Mouse (Mus musculus): ENCODE results near the gene Ppp1r36. TPM values are rescaled to one million over a fixed set of nuclear protein-coding genes. Genes with fewer than 3 reads are reported as not detected.

The Ppp1r36 gene
- polyA plus RNA-seq (2015; fragmentation: Nextera tagmentation; extraction: Ambion mirVana), result 3.9 and 4.8 TPM in 2 replicates

DNA sequence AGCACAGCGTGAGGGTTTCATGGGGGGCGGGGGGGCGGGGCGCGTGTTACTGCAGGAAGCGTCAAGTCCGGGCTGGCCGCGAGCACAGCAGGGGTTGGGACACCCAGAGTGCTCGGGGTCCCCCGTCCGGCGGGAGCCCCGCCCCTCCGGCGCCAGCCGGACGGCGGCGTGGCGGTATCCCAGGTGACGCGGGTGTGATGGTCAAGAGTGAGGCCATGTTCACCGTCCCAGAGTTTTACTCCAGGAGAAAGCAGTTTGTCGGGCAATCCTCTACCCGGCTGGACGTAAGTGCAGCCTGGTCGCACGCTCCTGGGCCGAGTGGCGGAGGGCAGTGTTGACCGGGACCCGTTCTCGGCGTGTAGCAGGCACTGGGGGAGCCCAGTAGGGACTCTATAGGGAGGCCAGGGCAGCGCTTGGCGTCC lies at the start of gene Ppp1r36:
Ppp1r36 (plus strand) TSS at position 106 of the 422 bp plus-strand sequence.
- Histone ChIP-seq H3K4me2 (peak within 1 kb of the TSS; percentile 82), H3K36me3 (no peaks in the 10 kb centered on the region), H3K9ac (peak within 1 kb of the TSS; percentile 70), H3K9me3 (0 out of 2 replicates have a peak, but pooled peaks cover 4% of the 10 kb centered on the region), H3K4me3 (peak within 1 kb of the TSS; percentile 52), H3K4me1 (no peaks in the 10 kb centered on the region), H3K27ac (no peak within 1 kb of the TSS), H3K27me3 (peaks cover 10% of the 10 kb centered on the region)
- WGBS, result under 1% methylated on average over 37 of the region's 37 CpGs
- ATAC-seq (ENCODE audit: insufficient number of reproducible peaks, insufficient read depth, low FRiP score, low TSS enrichment, low read depth), result 0 out of 2 replicates have a peak, but pooled peaks have one; percentile 37

DNA sequence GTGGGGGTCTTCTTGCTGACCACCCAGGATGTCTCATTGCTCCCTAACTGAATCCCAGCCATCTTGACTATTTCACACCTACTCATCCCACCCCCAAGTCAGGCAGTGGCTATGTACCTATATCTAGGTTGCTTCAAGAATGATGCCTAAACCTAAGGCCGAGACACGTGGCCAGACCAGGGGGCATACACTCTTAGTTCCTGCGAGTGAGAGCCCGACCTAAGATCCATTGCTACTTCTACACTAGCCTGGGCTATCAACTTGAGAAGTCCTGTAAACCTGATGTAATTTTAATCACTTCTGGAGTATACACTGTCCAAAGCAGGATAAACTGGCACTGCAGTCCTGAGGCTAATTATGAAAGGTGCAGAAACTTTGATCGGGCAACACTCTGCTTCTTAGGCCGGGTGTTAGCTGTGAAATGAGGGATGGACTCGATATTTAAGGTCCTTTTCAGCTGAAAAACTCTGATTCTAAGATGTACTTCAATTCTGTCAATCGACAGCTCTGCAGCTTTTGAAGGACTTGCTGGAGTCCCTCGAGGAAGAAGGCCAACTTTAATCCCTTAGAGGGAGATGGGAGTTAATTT lies 49.0 kb upstream of the Ppp1r36 start:
- Histone ChIP-seq H3K4me3 (peak overlapping the region; percentile 89), H3K9ac (peak overlapping the region; percentile 99), H3K9me3 (no peaks in the 10 kb centered on the region), H3K4me2 (peak overlapping the region; percentile 82), H3K4me1 (peaks cover 46% of the 10 kb centered on the region), H3K36me3 (0 out of 2 replicates have a peak, but pooled peaks cover 7% of the 10 kb centered on the region), H3K27ac (peak overlapping the region; percentile 100), H3K27me3 (no peaks in the 10 kb centered on the region)
- WGBS, result 8% methylated on average over 9 of the region's 9 CpGs
- no peak for ATAC-seq (ENCODE audit: insufficient number of reproducible peaks, insufficient read depth, low FRiP score, low TSS enrichment, low read depth)

GRCm38 (mm10) chr12:76368790-76369205 lies 48.5 kb upstream of the Ppp1r36 start:
- peaks cover 46% of the 10 kb centered on the region for H3K4me1 ChIP-seq
- peak overlapping the region; percentile 100 for H3K27ac ChIP-seq
- peak overlapping the region; percentile 99 for H3K9ac ChIP-seq
- peak; percentile 8 for ATAC-seq (ENCODE audit: insufficient number of reproducible peaks, insufficient read depth, low FRiP score, low TSS enrichment, low read depth)
- H3K36me3 ChIP-seq, result 0 out of 2 replicates have a peak, but pooled peaks cover 5% of the 10 kb centered on the region
- peak overlapping the region; percentile 82 for H3K4me2 ChIP-seq
- no peaks in the 10 kb centered on the region for H3K27me3 ChIP-seq
- H3K4me3 ChIP-seq, result peak overlapping the region; percentile 89
- 1% methylated on average over 26 of the region's 26 CpGs for WGBS
- no peaks in the 10 kb centered on the region for H3K9me3 ChIP-seq

GRCm38 (mm10) chr12:76369206-76369977 lies 47.9 kb upstream of the Ppp1r36 start, which contains the start of gene Zbtb25:
Gene Zbtb25, minus strand, starts transcription at chr12:76369602.
- H3K9ac ChIP-seq, result peak within 1 kb of the TSS; percentile 99
- whole genome bisulfite sequencing, result under 1% methylated on average over 80 of the region's 96 CpGs
- no peaks in the 10 kb centered on the region for H3K9me3 ChIP-seq
- peak within 1 kb of the TSS; percentile 82 for H3K4me2 ChIP-seq
- no peaks in the 10 kb centered on the region for H3K36me3 ChIP-seq
- H3K4me1 ChIP-seq, result peaks cover 49% of the 10 kb centered on the region
- H3K4me3 ChIP-seq, result peak within 1 kb of the TSS; percentile 89
- peak; percentile 81 for ATAC-seq (ENCODE audit: insufficient number of reproducible peaks, insufficient read depth, low FRiP score, low TSS enrichment, low read depth)
- peak within 1 kb of the TSS; percentile 100 for H3K27ac ChIP-seq
- no peaks in the 10 kb centered on the region for H3K27me3 ChIP-seq

- Histone ChIP-seq H3K4me2 (peak within 1 kb of the TSS; percentile 82), H3K36me3 (no peaks in the 10 kb centered on the region), H3K9me3 (no peaks in the 10 kb centered on the region), H3K27ac (peak within 1 kb of the TSS; percentile 100), H3K27me3 (no peaks in the 10 kb centered on the region), H3K4me3 (peak within 1 kb of the TSS; percentile 89), H3K4me1 (peaks cover 49% of the 10 kb centered on the region), H3K9ac (peak within 1 kb of the TSS; percentile 99)
- 1% methylated on average over 87 of the region's 99 CpGs for whole genome bisulfite sequencing
- ATAC-seq (ENCODE audit: insufficient number of reproducible peaks, insufficient read depth, low FRiP score, low TSS enrichment, low read depth), result peak; percentile 66
Observed at GRCm38 (mm10) chr12:76369978-76370830, 47.1 kb upstream of the Ppp1r36 start, which contains the start of gene Zbtb1. Gene Zbtb1, plus strand, starts transcription at chr12:76370266.

DNA sequence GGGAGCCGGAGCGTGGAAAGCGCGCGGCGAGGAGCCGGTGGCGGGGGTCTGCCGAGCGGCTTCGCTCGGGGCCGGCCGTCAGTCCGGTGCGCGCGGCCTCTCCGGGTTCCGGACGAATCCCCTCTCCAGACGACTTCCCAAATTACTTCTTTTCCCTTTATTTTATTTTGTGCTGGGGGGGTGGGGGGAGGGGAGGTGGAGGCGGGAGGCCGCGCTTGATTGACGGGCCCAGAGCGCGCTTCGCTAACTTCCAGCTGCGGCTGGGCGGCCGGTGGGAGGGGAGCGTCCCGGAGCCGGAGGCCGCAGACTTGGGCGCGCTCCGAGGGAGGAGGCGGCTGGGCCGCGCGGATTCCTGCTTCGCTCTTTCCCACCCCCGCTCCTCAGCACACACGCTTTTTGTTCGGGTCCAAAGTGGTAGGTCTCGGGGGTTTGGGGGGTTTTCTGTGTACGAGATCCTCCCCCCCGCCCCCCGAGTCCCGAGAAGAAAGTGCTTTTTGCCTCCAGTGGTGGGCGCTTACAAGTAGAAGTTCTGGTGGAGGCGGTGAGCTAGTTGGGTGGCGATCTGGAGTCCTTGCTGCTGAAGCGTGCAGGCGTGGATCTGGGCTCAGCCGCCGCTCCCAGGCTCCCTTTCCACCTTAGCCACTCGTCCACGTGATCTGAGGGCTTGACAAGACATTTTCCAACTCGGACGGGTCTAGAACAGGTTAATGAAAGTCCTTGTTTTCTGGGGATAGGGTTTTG lies 46.3 kb upstream of the Ppp1r36 start:
- Histone ChIP-seq H3K27ac (peak overlapping the region; percentile 100), H3K36me3 (no peaks in the 10 kb centered on the region), H3K4me2 (peak overlapping the region; percentile 82), H3K9ac (peak overlapping the region; percentile 99), H3K27me3 (no peaks in the 10 kb centered on the region), H3K9me3 (no peaks in the 10 kb centered on the region), H3K4me3 (peak overlapping the region; percentile 89), H3K4me1 (peaks cover 50% of the 10 kb centered on the region)
- under 1% methylated on average over 57 of the region's 63 CpGs for WGBS
- ATAC-seq (ENCODE audit: insufficient number of reproducible peaks, insufficient read depth, low FRiP score, low TSS enrichment, low read depth), result peak; percentile 72

DNA sequence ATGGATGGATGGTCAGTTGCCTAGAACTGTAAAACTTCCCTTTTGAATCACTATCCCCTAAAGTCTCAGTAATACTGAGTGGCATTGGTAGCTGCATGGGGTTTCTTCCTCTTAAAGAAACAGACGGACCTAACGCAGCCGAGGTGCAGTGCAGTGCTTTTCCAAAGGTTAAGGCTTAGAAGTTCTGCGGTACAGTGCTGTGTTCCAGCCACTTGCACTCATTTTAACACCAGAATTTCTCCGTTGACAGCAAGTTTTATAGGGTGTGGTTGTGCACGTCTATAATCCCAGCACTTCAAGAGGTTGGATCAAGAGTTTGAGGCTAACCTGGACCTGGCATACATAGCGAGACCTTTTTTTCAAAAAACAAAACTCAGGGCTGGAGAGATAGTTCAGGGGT lies 45.3 kb upstream of the Ppp1r36 start:
- WGBS, result 36% methylated on average over 7 of the region's 7 CpGs
- peaks cover 44% of the 10 kb centered on the region for H3K4me1 ChIP-seq
- H3K36me3 ChIP-seq, result no peaks in the 10 kb centered on the region

DNA sequence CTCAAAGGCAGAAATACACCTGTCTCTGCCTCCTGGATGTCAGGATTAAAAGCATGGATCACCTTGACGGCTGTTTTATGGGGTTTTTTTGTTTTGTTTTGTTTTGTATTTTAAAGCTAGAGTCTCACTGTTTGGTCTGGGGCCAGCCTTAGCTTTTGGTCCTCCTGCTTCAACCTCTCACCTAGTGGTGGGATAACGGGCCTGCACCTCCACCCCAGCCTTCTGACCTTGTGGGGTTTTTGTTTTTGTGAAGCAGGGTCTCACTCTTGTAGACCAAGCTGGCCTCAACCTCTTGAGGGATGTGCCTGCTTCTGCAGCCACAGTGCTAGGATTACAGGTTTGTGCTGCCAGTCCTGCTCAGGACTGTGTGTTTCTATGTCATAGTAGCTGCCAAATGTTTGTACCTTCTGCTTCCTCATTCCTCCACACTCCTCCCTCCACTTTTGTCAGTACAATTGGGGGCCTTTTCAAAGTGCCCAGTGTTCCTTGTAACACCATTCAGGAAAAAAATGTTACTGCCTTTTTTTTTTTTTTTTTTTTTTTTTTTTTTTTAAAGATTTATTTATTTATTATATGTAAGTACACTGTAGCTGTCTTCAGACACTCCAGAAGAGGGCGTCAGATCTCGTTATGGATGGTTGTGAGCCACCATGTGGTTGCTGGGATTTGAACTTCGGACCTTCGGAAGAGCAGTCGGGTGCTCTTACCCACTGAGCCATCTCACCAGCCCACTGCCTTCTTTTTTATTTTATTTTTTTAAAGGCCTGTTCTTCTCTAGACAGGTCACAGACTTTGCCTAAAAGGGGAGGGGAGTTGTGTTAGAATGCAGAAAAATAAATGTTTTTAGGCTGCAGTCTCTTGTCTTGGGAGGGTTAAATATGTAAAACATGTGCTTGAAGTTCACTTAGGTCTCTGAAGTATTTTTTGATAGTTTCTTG lies 44.2 kb upstream of the Ppp1r36 start:
- no peaks in the 10 kb centered on the region for H3K27me3 ChIP-seq
- H3K27ac ChIP-seq, result no peak overlapping the region
- 81% methylated on average over 5 of the region's 7 CpGs for WGBS
- H3K9ac ChIP-seq, result no peak overlapping the region
- ATAC-seq (ENCODE audit: insufficient number of reproducible peaks, insufficient read depth, low FRiP score, low TSS enrichment, low read depth), result no peak
- no peak overlapping the region for H3K4me3 ChIP-seq
- peaks cover 35% of the 10 kb centered on the region for H3K4me1 ChIP-seq
- no peaks in the 10 kb centered on the region for H3K36me3 ChIP-seq
- H3K4me2 ChIP-seq, result peak overlapping the region; percentile 82
- no peaks in the 10 kb centered on the region for H3K9me3 ChIP-seq

More for the DNA sequence above, 45.3 kb upstream of the Ppp1r36 start:
- ATAC-seq (ENCODE audit: insufficient number of reproducible peaks, insufficient read depth, low FRiP score, low TSS enrichment, low read depth), result no peak
- peak overlapping the region; percentile 82 for H3K4me2 ChIP-seq
- H3K9me3 ChIP-seq, result no peaks in the 10 kb centered on the region
- no peak overlapping the region for H3K27ac ChIP-seq
- H3K9ac ChIP-seq, result peak overlapping the region; percentile 99
- peak overlapping the region; percentile 89 for H3K4me3 ChIP-seq
- H3K27me3 ChIP-seq, result no peaks in the 10 kb centered on the region

DNA sequence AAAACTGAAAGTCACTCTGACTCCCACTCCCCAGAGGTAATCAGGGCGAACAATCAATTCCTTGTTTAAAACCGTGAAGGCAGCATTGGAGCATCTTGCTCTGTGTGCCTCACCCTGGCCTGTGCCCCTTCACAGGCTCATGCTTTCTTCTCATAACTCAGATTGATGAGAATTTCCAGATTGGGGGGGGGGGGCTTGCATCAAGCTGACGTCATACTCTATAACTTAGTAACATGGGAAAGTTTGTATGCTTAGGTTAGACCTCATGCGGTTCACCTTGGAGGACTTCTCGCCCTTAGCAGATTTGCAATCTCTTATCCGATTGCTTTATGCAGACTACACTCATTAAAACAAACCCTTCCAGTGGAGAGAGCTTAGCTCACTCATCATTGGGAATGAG lies 43.3 kb upstream of the Ppp1r36 start:
- no peak overlapping the region for H3K27ac ChIP-seq
- no peak overlapping the region for H3K4me2 ChIP-seq
- no peaks in the 10 kb centered on the region for H3K36me3 ChIP-seq

GRCm38 (mm10) chr12:76374911-76375310 lies 42.4 kb upstream of the Ppp1r36 start:
- ATAC-seq (ENCODE audit: insufficient number of reproducible peaks, insufficient read depth, low FRiP score, low TSS enrichment, low read depth), result no peak
- Histone ChIP-seq H3K4me1 (peaks cover 28% of the 10 kb centered on the region), H3K4me3 (no peak overlapping the region), H3K4me2 (no peak overlapping the region), H3K9ac (no peak overlapping the region), H3K9me3 (no peaks in the 10 kb centered on the region), H3K27me3 (no peaks in the 10 kb centered on the region), H3K27ac (no peak overlapping the region), H3K36me3 (no peaks in the 10 kb centered on the region)
- WGBS, result 72% methylated on average over 4 of the region's 4 CpGs

More for the DNA sequence above, 43.3 kb upstream of the Ppp1r36 start:
- no peak for ATAC-seq (ENCODE audit: insufficient number of reproducible peaks, insufficient read depth, low FRiP score, low TSS enrichment, low read depth)
- WGBS, result 64% methylated on average over 6 of the region's 6 CpGs
- no peak overlapping the region for H3K9ac ChIP-seq
- no peak overlapping the region for H3K4me3 ChIP-seq
- H3K4me1 ChIP-seq, result peaks cover 28% of the 10 kb centered on the region
- H3K27me3 ChIP-seq, result no peaks in the 10 kb centered on the region
- no peaks in the 10 kb centered on the region for H3K9me3 ChIP-seq
